Mouse (Mus musculus) lung, embryonic 16.5 days (tissue): ENCODE measurements around the gene Pdxdc1. TPM values are rescaled to one million over a fixed set of nuclear protein-coding genes. Genes with fewer than 3 reads are reported as not detected.

Experiments
- ATAC-seq: fragments of 200-750 bp; cut with Nextera tagmentation; 2 replicates; pipeline ENCODE4 v1.8.0; 2017; ENCODE audit warnings: low read depth, mild to moderate bottlenecking, moderate library complexity
- H3K27ac ChIP-seq: fragments of 300-500 bp; sonication (generic); 2 replicates; pipeline ENCODE4 v1.5.1; 2014; ENCODE audit warnings: mild to moderate bottlenecking, control low read depth, low read length
- H3K27me3 ChIP-seq: fragments of 300-500 bp; sonication (generic); 2 replicates; pipeline ENCODE4 v1.6.1; 2014; ENCODE audit warnings: low read depth, low read length, mixed read lengths; ENCODE audit not compliant: control insufficient read depth, insufficient read depth
- H3K36me3 ChIP-seq: fragments of 300-500 bp; sonication (generic); 2 replicates; pipeline ENCODE4 v1.6.1; 2014; ENCODE audit warnings: low read length; ENCODE audit not compliant: control insufficient read depth, insufficient read depth
- H3K4me1 ChIP-seq: fragments of 300-500 bp; sonication (generic); replicated peaks from 2 replicates; pipeline ENCODE4 v1.6.1; 2014; ENCODE audit warnings: low read length, mixed read lengths; ENCODE audit not compliant: control insufficient read depth, insufficient read depth
- H3K4me2 ChIP-seq: fragments of 300-500 bp; sonication (generic); 2 replicates; pipeline ENCODE4 v1.6.1; 2014; ENCODE audit warnings: low read depth, low read length, control low read depth
- H3K4me3 ChIP-seq: fragments of 300-500 bp; sonication (generic); 2 replicates; pipeline ENCODE4 v1.5.1; 2014; ENCODE audit warnings: mild to moderate bottlenecking, low read length, control low read depth
- H3K9ac ChIP-seq: fragments of 300-500 bp; sonication (generic); 2 replicates; pipeline ENCODE4 v1.6.1; 2014; ENCODE audit warnings: low read length, control low read depth
- H3K9me3 ChIP-seq: fragments of 300-500 bp; sonication (generic); 2 replicates; pipeline ENCODE4 v1.6.1; 2016; ENCODE audit warnings: low read length; ENCODE audit not compliant: control insufficient read depth
- WGBS: fragments of 180-500 bp; shearing (Covaris S2); extraction: QIAGEN DNeasy Blood & Tissue Kit; methylation state at CpG from one replicate; pipeline ENCODE4 v1.1.7; 2014; 5-methylcytosine and 5-hydroxymethylcytosine counted together
- polyA plus RNA-seq: library from polyadenylated mRNA; unstranded; fragments of >200 nt; fragmentation: Nextera tagmentation; extraction: Ambion mirVana; gene quantifications from 2 replicates; pipeline ENCODE4 v1.2.1, GENCODE M21; 2015

The Pdxdc1 gene
- polyA plus RNA-seq = 79.3 and 84.0 TPM in 2 replicates

DNA sequence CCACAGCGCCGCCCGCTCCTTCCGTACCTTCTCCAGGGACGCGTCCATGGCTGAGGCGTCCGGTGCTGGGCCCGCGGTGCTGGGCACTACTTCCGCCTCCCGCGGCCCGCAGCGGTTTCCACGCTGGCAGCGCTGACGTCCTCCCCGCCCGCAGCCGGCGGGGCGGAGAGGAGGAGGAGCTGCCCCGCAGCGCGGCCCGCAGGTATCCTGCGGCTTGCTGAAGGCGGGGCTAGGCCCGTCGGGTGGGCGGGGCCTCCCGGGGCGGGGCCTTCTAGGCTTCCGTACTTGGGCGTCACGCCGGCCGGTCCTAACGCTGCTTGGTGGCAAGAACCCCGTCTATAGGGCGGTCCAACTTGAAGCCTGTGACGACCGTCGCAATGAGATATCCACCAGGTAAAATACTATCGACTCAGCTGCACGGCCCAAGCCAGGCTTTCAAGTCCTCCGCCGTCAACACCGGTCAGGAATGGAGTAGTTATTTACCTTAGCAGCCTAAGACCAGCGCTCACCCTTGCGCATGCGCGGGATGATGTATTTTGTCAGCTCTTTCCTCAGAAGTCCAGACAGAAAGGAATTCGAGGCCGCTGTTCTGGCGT, at the start of gene Pdxdc1, which contains the start of gene Mpv17l:
TSS of gene Pdxdc1 (minus strand) at position 244 of the 596 bp plus-strand sequence.
TSS of gene Mpv17l (plus strand) at position 274 of the 596 bp plus-strand sequence.
- 0% methylated on average over 32 of the region's 57 CpGs for WGBS

DNA sequence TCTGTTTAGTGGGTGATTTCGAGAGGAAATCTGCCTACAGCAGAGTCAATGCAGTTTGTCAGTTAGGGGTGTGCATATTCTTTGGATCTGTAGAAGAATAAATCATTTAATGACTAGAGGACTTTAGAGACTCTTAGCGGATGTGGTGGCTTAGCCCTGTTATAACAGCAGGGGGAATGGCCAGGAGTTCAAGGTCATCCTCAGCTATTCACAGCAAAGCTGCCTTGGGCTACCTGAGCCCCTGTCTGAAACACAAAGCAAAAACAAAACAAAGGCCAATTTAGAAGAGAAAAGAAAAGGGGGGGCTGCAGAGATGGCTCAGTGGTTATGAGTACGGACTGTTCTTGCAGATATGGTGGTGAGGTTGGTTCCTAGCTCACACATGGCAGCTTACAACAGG, 48.3 kb upstream of the Pdxdc1 start:
- 0 out of 2 replicates have a peak, but pooled peaks cover 2% of the 10 kb centered on the region for H3K4me1 ChIP-seq
- no peak overlapping the region for H3K4me2 ChIP-seq
- ATAC-seq = no peak
- H3K27ac ChIP-seq = no peak overlapping the region
- no peaks in the 10 kb centered on the region for H3K27me3 ChIP-seq
- H3K9me3 ChIP-seq = no peaks in the 10 kb centered on the region
- no peak overlapping the region for H3K9ac ChIP-seq
- 71% methylated on average over 3 of the region's 3 CpGs for WGBS
- no peak overlapping the region for H3K4me3 ChIP-seq
- H3K36me3 ChIP-seq = no peaks in the 10 kb centered on the region

More for the DNA sequence above, at the start of gene Pdxdc1, which contains the start of gene Mpv17l:
- Histone ChIP-seq H3K27ac (peak within 1 kb of the TSS; percentile 89), H3K4me1 (peaks cover 9% of the 10 kb centered on the region), H3K36me3 (no peaks in the 10 kb centered on the region), H3K4me3 (peak within 1 kb of the TSS; percentile 72), H3K9me3 (no peaks in the 10 kb centered on the region), H3K4me2 (peak within 1 kb of the TSS; percentile 71), H3K9ac (peak within 1 kb of the TSS; percentile 87), H3K27me3 (no peaks in the 10 kb centered on the region)
- peak; percentile 98 for ATAC-seq

DNA sequence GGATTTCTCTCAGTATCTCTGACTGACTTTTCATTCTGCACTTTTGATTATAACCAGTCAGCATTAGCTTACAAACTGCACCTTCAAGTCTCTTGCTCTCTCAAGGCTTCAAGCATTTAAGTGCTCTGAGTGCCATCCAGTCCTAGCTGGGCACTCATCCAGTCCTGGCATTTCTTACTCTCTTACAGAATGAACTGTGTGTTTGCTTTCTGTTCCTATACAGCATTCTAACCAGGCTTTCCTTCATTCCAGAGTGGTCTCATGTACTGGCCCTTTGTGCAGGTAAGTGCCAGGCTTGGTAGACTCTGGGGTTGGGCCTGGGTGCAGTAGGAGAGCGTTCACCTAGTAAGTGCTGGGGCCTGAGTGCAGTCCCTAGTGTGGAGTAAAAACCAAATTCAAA, 43.4 kb upstream of the Pdxdc1 start:
- no peak overlapping the region; the same call in 1 of the 2 replicates for H3K4me2 ChIP-seq
- H3K27ac ChIP-seq = peak overlapping the region; percentile 92
- H3K36me3 ChIP-seq = no peaks in the 10 kb centered on the region
- H3K4me3 ChIP-seq = no peak overlapping the region
- peak; percentile 96 for ATAC-seq
- H3K9me3 ChIP-seq = no peaks in the 10 kb centered on the region
- 58% methylated on average over 1 of the region's 1 CpGs for WGBS
- peaks cover 5% of the 10 kb centered on the region; the same call in 1 of the 2 replicates for H3K4me1 ChIP-seq
- no peak overlapping the region; the same call in 1 of the 2 replicates for H3K9ac ChIP-seq
- H3K27me3 ChIP-seq = no peaks in the 10 kb centered on the region

DNA sequence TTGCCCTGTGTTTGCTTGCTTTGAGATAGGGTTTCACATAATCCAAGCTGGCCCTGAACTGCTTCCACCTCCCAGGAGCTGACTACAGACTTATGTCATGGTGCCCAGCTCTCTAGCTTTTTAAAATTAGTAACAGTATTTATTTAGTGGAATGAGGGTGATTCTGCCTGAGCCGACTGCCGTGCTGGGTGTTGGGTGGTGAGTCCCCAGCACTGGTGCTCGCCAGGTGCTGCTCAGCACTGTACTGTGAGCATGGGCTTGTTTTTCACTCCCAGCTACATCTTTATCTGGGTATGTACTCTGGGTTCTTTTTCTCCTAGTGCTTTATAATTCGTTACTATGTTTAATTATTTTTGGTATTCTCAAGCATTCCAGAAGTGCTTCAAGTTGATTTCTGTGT, 42.2 kb upstream of the Pdxdc1 start:
- no peak overlapping the region for H3K4me2 ChIP-seq
- H3K27ac ChIP-seq = no peak overlapping the region
- no peaks in the 10 kb centered on the region for H3K27me3 ChIP-seq
- H3K36me3 ChIP-seq = no peaks in the 10 kb centered on the region
- no peaks in the 10 kb centered on the region for H3K9me3 ChIP-seq
- peaks cover 9% of the 10 kb centered on the region; the same call in 1 of the 2 replicates for H3K4me1 ChIP-seq
- ATAC-seq = no peak
- H3K9ac ChIP-seq = no peak overlapping the region
- no peak overlapping the region for H3K4me3 ChIP-seq
- WGBS = 55% methylated on average over 4 of the region's 4 CpGs

DNA sequence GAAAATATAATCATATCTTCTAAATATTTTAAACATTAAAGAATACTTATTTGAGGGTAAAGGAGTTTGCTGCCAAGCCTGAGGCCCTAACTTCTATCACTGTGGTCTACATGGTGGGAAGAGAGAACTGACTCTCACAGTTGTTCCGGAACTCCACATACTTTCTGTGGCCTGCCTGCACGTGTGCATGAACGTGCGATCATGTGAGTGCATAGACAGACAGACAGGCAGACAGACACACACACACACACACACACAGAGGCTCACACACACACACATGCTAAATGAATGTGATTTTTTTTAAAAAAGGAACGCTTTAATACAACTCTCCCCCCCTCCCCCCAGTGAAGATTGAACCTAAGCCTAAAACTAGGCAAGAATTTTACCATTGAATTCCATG, 41.8 kb upstream of the Pdxdc1 start:
- Histone ChIP-seq H3K27ac (no peak overlapping the region; the same call in 1 of the 2 replicates), H3K27me3 (no peaks in the 10 kb centered on the region), H3K4me2 (no peak overlapping the region), H3K4me1 (peaks cover 9% of the 10 kb centered on the region; the same call in 1 of the 2 replicates), H3K9me3 (no peaks in the 10 kb centered on the region), H3K4me3 (no peak overlapping the region), H3K9ac (no peak overlapping the region), H3K36me3 (no peaks in the 10 kb centered on the region)
- no peak for ATAC-seq
- 76% methylated on average over 5 of the region's 5 CpGs for WGBS

DNA sequence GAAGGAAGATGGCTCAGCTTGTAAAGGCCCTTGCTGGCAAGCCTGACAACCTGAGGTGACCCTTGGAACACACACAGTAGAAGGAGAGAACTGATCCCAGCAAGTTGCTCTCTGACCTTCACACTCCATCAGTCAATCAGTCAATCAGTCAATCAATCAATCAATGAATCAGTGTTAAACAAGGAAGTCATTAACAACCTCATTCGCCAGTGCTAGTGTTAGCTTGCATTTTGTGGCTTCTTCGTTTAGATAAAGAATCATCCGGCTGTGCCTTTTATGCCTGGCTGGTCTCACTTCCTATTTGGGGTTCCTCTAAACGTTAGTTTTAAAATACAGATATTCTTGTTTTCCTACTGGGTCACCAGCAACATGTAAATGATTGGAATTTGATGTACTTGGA, 41.2 kb upstream of the Pdxdc1 start:
- H3K36me3 ChIP-seq = no peaks in the 10 kb centered on the region
- 21% methylated on average over 4 of the region's 4 CpGs for WGBS
- H3K4me3 ChIP-seq = no peak overlapping the region
- no peak overlapping the region for H3K27ac ChIP-seq
- H3K4me1 ChIP-seq = peaks cover 9% of the 10 kb centered on the region; the same call in 1 of the 2 replicates
- H3K4me2 ChIP-seq = no peak overlapping the region
- no peaks in the 10 kb centered on the region for H3K27me3 ChIP-seq
- no peaks in the 10 kb centered on the region for H3K9me3 ChIP-seq
- no peak overlapping the region for H3K9ac ChIP-seq
- ATAC-seq = no peak

DNA sequence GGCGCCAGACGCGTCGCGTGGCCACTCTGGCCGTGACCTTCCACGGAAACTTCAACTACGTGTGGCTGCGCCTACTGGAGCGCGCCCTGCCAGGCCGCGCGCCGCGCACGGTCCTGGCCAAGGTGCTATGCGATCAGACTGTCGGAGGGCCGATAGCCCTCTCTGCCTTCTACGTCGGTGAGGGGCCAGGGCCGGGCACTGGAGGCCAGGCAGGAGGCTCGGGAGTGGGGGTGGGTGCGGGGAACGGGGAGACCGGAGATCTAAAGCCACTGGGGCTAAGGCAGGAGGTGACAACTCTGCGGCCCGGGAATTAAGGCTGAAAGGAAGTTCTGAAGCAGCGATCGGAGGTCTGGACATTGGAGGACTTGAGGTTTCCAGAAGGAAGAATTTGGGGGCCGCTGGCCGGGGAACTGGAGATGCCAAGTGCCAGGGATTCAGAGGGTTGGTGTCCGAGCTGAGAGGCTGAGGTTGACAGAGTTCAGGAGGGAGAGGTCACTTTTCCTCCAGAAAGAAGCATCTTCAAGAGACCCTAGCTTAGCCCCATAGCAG, 38.0 kb upstream of the Pdxdc1 start:
- peak overlapping the region; percentile 55; the same call in 1 of the 2 replicates for H3K27ac ChIP-seq
- H3K4me1 ChIP-seq = peaks cover 7% of the 10 kb centered on the region; the same call in 1 of the 2 replicates
- no peaks in the 10 kb centered on the region for H3K27me3 ChIP-seq
- H3K4me2 ChIP-seq = peak overlapping the region; percentile 96
- peak; percentile 82 for ATAC-seq
- H3K9me3 ChIP-seq = no peaks in the 10 kb centered on the region
- H3K36me3 ChIP-seq = no peaks in the 10 kb centered on the region
- peak overlapping the region; percentile 74 for H3K9ac ChIP-seq
- 3% methylated on average over 27 of the region's 34 CpGs for WGBS
- peak overlapping the region; percentile 65 for H3K4me3 ChIP-seq

DNA sequence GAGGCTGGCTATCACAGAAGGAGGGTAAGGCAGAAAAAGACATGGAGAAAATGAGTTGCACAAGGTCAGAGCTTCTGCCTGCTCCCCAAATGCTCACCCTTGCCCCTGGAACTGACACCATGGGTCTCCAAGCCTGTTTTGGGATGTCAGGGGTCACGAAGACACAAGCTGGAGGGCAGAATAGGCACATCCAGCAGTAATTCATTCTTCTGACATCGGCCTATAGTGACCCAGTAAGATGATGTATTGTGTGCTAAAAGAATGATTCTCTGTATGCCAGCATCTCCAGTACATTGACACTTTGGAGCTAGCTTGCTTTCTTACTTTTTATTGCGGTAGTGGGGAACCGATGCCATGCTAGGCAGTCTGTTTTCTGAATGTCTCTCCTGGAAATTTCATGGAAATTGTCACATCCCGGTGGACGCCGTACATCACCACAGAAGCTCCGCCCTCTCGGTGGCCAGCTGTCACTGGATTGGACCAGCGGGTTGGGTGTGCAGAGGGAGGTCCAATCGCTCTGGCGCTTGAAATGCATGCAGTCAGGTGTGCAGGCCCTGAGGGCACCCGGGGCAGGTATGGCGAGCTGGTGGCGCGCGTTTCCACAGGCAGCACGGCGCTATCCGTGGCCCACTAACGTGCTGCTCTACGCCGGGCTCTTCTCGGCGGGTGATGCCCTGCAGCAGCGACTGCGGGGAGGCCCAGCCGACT, 37.4 kb upstream of the Pdxdc1 start:
- H3K4me1 ChIP-seq = peaks cover 5% of the 10 kb centered on the region; the same call in 1 of the 2 replicates
- WGBS = 4% methylated on average over 27 of the region's 28 CpGs
- peak overlapping the region; percentile 74 for H3K9ac ChIP-seq
- peak overlapping the region; percentile 55; the same call in 1 of the 2 replicates for H3K27ac ChIP-seq
- no peaks in the 10 kb centered on the region for H3K36me3 ChIP-seq
- peak overlapping the region; percentile 65 for H3K4me3 ChIP-seq
- peak; percentile 94 for ATAC-seq
- H3K27me3 ChIP-seq = no peaks in the 10 kb centered on the region
- H3K4me2 ChIP-seq = peak overlapping the region; percentile 96
- no peaks in the 10 kb centered on the region for H3K9me3 ChIP-seq

DNA sequence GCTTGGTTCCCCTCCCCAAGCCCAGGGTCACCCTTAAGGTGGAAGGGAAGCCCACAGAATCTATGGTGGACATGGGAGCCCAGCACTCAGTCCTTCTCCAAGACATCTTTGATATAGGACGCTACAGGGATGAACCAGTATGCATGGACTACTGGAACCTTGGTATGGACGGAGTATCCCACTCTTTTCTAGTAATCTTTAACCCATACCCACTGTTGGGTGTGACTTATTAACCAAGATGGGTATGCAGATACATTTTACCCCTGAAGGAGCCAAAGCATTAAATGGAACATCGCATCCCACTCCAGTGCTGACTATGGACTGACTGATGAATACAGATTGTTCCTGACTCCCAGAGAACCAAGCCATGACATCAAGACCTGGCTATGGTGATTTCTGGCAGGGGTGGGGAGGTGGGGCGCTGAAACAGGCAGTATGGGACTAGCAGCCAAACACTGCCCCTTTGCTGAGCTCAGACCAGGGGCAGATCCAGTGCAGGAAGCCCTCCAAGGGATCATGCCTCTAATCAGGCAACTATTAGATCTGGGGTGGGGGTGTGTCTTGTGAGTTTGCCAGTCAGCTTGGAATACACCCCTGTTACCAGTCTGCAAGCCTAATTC, 24.6 kb upstream of the Pdxdc1 start:
- H3K9me3 ChIP-seq = no peaks in the 10 kb centered on the region
- H3K4me2 ChIP-seq = no peak overlapping the region
- no peak overlapping the region for H3K9ac ChIP-seq
- ATAC-seq = no peak
- H3K27ac ChIP-seq = no peak overlapping the region
- WGBS = 80% methylated on average over 4 of the region's 4 CpGs
- no peaks in the 10 kb centered on the region for H3K36me3 ChIP-seq
- H3K4me1 ChIP-seq = no peaks in the 10 kb centered on the region
- H3K4me3 ChIP-seq = no peak overlapping the region
- no peaks in the 10 kb centered on the region for H3K27me3 ChIP-seq
